Mouse (Mus musculus) gastrocnemius, adult 8-10 months (tissue): ENCODE data around the gene Prpsap1. TPM values are rescaled to one million over a fixed set of nuclear protein-coding genes. Genes with fewer than 3 reads are reported as not detected.
"Not testable (repeated sequence)": the region's sequence is repeated elsewhere in the genome, so short reads cannot be mapped to it uniquely, and the experiment has no call there.

Experiments
- DNase-seq, 2 experiments: peaks; one replicate each; pipeline ENCODE4 v3.0.0; 2022; ENCODE audit warnings: low spot score in 2 of 2
- total RNA-seq, 4 experiments: library from RNA; stranded (reverse); gene quantifications; 2 replicates each; pipeline ENCODE4 v1.2.4; 2022

Gene Prpsap1
- total RNA-seq, 4 experiments from 2014 or later: 10.4 to 12.7 (median 11.5) TPM

DNA sequence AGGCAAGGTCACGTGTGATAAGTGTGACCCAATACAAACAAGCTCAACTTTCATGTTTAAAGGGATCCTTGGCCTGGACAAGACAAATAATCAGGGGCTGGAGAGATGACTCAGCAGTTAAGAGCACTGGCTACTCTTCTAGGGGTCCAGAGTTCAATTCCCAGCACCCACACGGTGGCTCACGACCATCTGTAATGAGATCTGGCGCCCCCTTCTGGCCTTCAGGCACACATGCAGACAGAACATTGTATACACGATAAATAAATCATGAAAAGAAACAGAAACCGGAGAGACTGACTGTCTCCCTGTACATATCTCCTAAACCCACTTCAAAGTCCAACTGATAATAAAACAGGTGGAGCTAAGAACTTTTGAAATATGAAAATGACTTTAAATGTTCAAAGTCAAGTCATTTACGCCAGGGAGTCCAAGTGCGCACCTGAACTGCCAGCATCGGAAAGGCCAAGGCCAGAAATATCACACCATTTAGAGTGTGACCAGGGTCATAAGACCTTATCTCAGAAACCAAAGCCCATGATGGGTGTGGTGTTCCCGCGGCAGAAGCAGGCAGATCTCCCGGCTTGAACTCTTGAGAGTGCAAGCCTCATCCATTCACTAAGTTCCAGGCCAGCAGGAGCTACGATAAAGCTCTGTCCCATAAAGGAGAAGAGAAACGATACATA, 5.2 kb downstream of the Prpsap1 start:
- DNase-seq: no peak

DNA sequence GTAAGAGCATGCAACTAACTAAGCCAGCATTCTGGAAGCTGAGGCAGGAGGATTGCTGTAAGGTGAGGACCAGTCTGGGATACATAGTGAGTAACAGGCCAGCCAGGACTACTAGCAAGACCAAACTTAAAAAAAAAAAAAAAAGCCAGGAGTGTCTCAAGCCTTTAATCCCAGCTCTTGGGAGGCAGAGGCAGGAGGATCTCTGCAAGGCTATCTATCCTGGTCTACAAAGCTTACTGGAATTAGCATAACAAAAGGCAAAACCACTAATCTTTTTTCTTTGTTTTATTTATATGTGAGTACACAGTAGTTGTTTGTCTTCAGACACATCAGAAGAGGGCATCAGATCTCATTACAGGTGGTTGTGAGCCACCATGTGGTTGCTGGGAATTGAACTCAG, 5.8 kb downstream of the Prpsap1 start:
- DNase-seq: no peak

DNA sequence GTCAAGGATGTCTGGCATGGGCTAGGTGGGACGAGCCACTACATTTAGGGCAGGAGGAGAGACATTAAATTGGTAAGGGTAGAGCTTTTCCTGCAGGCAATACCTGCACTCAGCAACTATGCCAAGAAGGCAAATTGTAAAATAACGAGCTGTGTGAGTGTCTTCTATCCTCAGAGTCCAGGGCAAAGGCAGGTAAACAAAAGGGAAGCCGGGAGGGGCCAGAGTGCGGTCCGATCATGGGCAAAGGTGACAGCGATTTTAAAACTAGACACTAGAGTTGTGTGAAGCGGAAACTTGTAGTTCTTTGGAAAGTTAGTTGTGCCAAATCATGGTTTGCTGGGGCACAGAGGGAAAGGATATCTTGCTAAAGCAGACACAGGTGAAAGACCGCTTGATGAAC, 9.7 kb downstream of the Prpsap1 start:
- no peak for DNase-seq

DNA sequence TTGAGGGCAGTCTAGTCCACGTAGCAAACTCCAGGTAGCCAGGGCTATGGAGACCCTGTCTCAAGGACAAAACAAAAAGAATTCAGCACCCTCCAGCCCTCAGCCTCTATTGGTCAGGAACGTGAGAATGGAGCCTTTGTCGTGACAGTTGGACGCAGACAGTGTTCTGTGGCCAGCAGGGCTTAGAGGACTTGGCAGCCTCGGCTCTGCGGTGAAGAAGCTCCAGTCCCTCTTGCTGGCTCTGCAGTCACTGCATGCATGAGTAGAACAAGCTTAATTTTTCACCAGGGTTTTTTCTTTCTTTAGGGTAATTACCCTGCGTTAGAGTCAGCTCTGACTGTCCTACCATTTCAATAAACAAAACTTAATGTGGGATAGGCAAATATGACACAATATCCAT, 12.2 kb downstream of the Prpsap1 start:
- DNase-seq: no peak

DNA sequence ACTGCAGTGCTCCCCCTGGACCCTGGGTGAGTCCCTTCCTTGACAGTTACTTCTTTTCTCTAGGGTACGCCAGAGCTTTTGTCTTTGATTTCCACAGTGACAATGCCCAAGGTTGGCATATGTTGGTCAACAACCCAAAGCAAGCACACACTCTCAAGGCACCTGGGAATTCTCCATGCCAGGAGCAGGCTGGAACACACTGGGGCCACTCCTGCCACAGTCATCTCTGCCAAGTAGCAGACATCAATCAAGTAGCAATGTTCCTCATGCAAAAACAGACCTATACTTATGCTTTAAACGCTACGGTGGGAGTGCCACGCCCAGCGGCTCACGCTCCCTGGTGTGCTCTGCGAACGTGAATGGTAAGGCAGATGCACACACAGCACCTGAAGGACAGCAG, 13.0 kb downstream of the Prpsap1 start:
- DNase-seq: no peak

DNA sequence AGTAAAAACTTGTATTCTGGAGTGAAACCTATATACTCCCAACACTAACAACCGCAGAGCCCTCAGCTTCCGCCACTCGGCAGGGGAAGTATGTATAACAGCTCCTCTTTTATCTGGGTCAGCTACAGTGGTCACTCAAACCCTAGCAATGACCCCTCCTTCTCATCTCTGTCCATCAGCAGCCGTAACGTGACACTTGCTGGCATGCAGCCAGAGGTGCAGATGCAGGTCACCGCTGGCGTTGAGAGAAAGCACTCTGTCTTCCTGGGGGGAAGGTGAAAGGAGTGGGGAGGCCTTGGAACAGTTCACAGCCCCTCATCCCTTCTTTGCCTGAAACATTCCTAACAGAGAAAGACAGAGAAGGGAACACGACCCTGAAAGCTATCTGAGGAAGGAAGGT, 14.2 kb downstream of the Prpsap1 start:
- DNase-seq: peak in 1 of 2 experiments; percentile 28

DNA sequence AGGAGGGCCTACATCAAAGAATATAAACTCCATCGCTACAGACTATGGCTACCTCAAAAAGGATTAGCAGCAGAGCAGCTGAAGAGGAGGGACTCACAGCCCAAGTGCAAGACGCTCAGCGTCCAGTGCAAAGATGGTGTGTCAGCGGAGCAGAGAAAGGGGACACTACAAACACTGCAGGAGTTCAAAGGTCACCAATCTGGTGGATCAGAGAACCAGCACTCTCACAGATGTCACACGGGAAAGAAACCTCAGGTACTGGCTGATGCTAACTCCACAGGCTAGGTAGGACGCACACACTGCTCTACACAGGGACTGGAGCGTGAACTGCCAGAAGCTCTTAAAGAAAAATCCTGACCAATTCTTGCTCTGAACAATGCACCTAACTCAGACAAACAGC, 15.0 kb downstream of the Prpsap1 start:
- no peak for DNase-seq

DNA sequence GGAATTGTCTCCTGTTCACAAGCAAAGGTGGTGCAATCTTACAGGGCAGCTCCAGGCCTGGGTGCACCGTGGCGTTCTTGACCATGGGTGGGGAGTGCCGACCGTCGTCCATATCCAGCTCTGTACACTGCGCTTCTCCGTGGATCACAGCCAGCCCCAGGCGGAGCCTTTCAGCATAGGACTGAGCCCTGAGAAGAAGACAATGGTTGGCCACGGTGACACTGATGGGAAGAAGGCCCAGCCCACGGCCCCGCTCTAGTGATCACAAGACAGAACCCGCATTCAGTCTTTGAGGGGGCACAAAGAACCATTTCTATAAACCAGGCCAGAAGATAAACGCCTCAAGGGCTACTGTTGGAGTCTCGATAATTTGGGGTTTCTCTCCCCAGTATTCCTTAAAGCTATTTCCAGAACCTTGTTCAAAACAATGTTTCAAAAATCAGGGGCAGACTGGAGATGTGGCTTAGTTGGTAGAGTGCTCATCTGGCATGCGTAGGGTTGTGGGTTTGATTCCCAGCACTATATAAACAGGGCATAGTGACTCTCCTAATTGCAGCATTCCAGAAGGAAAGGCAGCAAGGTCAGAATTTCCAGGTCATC, 16.7 kb downstream of the Prpsap1 start:
- DNase-seq: no peak

DNA sequence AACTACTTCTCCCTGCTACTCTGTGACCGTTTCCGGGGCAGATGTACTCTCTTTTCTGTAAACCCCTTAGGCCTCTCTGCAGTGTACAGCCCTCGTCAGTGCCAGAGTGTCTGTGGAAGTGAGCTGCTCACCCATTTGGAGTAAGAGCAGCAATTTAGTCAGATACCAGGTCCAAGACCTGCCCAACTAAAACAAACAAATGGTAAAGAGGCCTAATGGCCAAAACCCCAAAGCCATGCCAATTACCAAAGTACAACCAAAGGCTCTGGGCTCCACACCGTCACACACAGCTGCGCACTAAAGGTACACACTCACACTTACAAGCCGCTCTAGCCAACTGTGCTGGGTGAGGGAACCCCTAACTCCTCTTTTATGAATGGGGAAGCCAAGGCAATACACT, 17.3 kb downstream of the Prpsap1 start:
- no peak for DNase-seq

DNA sequence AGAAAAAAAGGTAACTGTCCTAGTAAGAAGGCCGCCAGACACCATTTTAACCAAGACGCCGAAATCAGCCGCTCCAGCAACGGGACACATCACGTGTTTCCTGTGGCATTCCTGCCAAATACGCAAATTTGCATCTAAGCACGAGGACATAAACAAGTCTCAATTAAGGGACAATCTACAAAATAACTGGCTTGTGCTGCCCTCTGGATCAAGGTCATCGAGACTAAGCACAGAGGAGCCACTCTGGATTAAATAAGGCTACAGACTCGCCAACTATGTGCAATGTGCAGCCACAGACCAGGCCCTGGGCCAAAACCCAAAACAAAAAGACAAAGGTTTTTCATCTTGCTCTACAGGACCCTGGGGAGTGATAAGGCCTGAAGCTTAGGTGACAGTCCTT, 18.0 kb downstream of the Prpsap1 start:
- no peak for DNase-seq

DNA sequence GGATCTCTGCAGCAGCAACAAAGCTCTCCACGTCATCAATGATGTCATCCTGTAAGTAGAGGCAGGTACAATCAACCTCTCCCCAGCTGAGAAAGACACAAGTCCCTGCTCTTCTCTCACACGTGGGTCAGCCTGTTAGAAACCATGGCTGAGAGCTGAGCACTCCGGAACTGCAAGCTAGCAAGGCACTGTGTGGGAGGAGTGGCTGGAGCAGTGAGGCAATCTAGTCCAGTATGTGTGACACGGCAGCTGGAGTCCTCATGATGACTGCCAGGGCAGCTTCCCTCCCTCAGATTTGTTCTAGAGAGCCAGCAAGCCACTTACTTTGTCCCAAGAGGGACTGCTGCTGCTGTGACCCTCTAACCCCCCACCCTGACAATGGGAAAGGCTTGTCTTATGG, 21.7 kb downstream of the Prpsap1 start:
- DNase-seq: no peak

DNA sequence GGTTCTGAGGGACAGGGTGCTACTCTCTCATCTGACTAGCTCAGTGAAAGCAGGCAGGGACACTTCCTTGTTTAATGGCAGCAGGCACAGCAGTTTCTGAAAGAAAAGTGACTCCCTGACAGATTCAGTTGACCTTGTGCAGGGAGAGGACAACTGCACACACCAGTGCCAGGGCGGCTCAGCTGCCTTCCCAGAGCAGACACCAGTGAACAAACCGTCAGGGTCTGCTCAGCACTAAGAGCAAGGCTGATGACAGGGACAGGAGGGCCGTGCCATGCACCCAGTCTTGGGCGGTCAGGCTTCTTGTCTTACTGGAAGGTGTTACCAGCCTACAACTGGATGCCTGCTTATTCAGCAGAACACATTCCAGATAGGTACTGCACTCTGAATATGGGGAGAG, 23.1 kb downstream of the Prpsap1 start:
- DNase-seq: peak in 1 of 2 experiments; percentile 19

DNA sequence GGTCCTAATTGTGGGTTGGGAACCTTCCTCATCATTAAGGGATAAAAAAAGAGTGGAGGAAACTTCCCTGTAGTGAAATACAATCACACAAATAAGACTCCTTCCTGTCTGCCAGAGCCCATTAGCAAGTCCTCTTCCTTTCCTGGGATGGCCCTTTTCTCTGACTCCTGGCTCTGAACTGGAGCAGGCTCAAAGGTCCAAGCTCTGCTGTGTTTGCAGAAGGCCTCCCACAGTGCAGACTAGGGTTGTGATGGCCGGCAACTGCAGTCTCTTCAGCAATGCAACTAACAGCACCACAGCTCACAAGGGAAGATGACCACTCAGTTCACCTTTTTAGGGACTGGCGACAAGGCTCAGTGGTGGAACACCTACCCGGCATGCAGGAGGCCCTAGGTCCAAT, 23.8 kb downstream of the Prpsap1 start:
- DNase-seq: no peak

DNA sequence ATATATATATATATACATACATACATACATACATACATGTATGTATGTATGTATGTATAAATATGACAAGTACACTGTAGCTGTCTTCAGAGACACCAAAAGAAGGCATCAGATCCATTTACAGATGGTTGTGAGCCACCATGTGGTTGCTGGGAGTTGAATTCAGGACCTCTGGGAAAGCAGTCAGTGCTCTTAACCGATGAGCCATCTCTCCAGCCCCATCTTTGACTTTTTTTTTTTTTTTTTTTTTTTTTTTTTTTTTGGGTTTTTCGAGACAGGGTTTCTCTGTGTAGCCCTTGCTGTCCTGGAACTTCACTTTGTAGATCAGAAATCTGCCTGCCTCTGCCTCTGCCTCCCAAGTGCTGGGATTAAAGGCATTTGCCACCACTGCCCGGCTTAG, 25.7 kb downstream of the Prpsap1 start:
- not testable (repeated sequence) for DNase-seq

DNA sequence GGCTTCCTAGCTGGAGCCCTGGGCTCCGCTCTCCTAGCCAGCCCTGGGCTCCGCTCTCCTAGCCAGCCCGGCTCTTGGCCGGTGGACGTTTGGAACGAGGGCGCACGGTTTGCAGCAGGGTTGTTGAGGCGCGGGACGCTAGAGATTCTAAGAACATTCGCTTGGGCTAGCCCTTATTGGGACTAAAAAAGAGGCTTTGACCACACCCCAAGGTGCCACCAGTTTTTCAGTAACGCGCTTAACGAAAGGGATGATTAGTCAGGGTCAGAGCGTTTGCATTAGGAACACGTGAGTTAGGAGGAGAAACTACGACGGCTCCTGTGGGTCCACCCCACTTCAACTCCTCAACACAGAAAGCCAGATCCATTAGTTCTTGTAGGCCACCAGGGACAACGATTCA, 27.9 kb downstream of the Prpsap1 start, which contains the start of gene Qrich2:
Gene Qrich2, minus strand, starts transcription at position 101 of the 400 bp plus-strand sequence.
- no peak for DNase-seq

DNA sequence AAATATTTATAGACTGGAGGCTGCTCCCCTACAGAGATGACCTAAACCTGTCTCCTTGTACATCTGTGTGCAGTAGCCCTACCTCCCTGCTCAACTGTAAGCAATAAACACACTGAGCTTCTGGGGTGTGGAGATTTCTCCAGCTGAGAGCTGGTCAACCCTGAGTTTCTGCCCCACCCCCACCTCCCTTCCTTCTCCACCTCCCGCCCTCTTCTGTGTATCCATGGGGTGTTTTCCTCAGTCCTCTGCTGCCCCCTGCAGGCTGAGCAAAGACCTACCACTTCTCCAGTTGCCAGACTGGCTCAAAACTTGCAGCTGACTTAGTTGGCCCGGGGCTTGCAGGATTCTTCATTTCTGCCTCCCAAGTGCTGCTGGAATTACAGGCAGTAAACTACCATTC, 30.2 kb downstream of the Prpsap1 start:
- peak; percentile 69 to 73 for DNase-seq

DNA sequence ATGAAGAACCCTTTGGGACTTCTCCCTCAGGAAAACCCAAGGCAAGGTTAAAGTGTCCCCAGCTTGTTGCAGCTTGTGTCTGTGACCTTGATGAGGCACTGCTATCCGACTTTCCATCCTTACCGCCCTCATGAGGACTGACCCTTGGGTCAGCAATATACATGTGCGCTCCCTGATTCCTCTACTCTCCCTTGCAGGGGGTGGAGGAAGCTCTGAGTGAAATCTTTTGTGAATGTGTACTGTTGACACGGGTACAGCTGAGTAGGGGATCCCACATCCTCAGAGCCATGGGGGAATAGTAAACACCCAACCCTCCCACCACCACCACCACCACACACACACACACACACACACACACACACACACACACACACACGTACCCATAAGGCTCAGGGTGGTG, 30.7 kb downstream of the Prpsap1 start:
- no peak for DNase-seq

DNA sequence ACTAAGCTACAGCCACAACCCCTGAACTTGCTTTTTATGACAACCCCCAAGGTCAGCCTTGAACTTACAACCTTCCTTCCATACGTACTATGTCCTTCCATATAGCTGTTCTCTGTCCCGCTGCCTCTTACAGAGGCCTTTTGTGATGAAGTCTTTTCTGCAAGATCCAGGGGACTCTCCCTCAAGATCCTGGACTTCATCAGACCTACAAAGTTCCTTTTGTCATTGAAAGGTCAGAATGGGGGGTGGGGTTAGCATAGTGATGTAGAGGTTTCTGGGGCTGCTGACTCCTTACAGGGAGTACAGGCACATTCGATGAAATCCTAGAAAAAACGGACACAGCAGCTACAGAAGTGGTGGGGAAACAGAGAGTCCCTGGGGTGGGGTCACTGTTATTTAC, 34.2 kb downstream of the Prpsap1 start:
- DNase-seq: no peak

DNA sequence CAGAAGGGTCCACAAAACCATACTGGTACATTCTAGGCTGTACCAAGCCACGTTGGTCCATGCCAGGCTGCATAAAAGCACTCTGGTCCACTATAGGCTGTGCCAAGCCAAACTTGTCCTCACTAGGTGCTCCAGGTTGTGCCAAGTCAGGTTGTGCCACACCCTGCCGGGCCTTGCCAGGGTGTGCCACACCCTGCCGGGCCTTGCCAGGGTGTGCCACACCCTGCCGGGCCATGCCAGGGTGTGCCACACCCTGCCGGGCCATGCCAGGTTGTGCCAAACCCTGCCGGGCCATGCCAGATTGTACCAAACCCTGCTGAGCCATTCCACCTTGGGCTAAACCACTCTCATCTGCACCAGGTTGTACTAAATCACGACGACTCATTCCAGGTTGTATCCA, 37.8 kb downstream of the Prpsap1 start:
- DNase-seq: no peak

DNA sequence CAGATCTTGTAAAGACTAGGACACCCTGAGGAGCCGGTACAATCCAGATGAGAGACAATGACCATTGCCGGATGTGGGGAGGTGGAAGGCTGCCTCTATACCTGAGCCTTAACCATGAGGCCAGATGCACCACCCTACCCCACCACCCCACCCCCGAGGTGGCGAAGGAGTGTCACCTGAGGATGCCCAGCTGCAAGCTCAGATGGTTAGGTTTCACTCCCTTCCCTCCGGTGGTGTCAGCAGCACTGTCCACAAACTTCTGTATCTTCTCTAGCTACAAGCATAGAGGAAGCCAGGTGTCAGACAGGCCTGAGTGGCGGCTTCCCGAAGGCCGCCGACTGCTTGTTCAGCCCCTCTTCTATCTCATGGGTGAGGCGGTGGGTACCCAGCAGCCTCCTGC, 40.1 kb downstream of the Prpsap1 start:
- no peak for DNase-seq

DNA sequence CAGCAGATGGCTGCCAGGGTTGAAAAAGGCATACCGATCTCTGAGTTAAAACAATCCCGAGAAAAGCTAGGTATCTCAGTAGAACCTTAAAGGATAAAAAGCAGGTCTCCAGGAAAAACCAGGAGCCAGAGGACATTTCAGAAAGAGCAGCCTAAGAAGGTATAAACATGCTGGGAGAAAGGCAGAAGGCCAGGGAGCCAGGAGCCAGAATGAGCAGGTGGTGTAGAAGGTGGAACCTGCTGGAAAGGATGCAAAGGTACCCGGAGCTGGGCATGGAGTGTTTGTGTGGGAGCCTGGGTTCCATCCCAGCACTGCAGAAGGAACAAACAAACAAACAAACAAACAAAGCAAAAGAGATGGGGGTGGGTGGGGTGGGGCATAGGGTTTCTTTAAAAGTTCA, 44.7 kb downstream of the Prpsap1 start:
- DNase-seq: no peak

DNA sequence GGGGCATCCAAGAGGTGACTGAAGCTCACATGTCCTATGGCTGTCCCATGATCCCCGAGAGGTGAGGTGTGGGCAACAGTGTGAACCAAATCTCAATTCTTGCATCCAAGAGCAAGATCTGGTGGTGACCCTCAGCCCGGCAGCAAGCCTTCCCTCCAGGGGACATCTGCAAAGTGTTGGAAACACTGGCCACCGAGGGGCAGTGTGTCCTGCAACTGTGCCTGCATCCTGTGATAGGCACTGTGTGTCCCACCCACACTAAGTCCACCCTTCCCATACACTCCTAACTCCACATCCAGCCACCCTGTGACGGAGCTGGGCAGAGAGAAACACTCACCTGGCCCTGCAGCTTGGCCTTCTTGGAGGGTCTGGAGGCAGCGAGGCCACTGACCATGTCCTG, 46.2 kb downstream of the Prpsap1 start:
- DNase-seq: no peak

DNA sequence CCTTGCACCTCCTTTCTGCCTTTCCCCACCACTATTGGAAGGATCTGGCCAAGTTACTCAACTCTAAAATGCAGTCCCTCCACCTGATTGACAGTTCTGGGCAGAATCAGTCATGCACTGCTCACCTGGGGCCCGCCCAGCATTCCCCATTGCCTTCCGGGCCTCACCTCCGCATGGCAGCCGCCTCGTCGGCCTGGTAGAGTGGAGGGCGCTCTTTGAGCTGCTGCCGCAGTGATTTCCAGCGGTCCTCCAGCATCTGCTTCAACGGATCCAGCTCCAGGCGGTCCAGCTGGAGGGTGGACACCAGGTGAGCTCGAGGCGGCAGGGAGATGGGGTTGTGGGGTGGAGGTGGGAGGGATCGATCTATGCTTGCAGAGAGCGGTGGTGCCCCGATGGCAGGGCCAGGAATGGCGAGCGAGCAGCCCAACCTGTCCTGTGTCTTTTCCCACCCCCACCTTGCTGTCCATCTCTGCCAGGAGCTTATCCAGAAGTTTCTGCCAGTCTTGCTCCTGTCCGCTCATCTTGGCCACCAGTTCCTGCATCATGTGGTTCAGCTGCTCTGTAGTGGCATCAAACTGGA, 47.6 kb downstream of the Prpsap1 start:
- DNase-seq: no peak
